Mouse (Mus musculus) G1E (cell line): ENCODE measurements at regions not wholly inside any gene's neighbourhood (a gene's known extent, or its start where the extent isn't known, plus 50 kb on each side); places are given as distances from the start of the nearest gene placed in this dataset.

Experiments
- CTCF ChIP-seq: IDR thresholded peaks from 2 replicates; pipeline ENCODE4 v1.5.1; 2012; ENCODE audit warnings: low read depth, low read length, inconsistent platforms, mixed read lengths
- TAL1 ChIP-seq: conservative IDR thresholded peaks from 2 replicates; pipeline ENCODE4 v1.6.1; 2012; ENCODE audit warnings: low read depth, low read length, inconsistent platforms, mixed read lengths

- TF ChIP-seq CTCF (no peak), TAL1 (no peak)
Observed at GRCm38 (mm10) chr14:58943267-58943765, 199.4 kb downstream of the 1700129C05Rik start.
